Mouse (Mus musculus): ENCODE measurements around the gene Ppp1r37.

Ppp1r37 gene

GRCm38 (mm10) chr7:19572926-19573775 is 10.3 kb upstream of the Ppp1r37 start:
- DNase-seq (ENCODE audit: low read depth): peak; percentile 92

- no peak for DNase-seq (ENCODE audit: low read depth)
Measured at GRCm38 (mm10) chr7:19569647-19570046, 6.8 kb upstream of the Ppp1r37 start.

- no peak for DNase-seq (ENCODE audit: low read depth)
Measured at GRCm38 (mm10) chr7:19567426-19567825, 4.5 kb upstream of the Ppp1r37 start.

DNA sequence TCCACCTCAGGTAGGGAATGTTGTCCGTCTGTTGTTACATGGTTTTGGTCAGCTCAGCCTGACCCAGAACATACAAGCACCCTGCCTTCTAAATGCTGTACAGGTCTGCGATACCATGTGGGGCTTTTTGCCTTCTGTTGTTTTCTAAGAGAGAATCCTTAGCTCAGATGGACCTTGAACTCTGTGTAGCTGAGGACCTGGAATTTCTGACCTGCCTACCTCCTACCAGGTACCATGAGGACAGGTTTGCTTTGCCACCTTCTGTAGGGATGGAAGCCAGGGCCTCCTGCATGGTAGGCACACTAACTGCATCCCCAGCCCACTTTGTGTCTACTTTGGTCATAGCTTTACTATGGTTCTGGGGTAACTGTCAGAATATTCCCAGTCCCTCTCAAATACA is 2.9 kb upstream of the Ppp1r37 start:
- DNase-seq (ENCODE audit: low read depth): no peak

DNA sequence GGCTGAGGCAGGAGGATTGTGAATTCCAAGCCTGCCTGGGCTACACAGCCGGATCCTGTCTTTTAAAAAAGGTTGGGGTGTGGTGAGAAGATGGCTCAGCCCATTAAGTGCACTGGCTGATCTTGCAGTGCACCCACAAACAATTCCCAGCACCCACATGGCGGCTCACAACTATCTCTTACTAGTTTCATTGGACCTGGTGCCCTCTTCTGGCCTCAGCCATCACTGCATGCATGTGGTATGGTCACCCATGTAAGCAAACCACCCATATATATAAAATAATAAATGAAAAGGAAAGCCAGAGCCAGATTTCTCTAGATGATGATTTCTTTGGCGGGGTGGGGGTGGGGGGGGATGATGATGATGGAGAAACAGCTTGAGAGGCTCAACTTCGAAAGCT is 1.6 kb upstream of the Ppp1r37 start:
- no peak for DNase-seq (ENCODE audit: low read depth)

DNA sequence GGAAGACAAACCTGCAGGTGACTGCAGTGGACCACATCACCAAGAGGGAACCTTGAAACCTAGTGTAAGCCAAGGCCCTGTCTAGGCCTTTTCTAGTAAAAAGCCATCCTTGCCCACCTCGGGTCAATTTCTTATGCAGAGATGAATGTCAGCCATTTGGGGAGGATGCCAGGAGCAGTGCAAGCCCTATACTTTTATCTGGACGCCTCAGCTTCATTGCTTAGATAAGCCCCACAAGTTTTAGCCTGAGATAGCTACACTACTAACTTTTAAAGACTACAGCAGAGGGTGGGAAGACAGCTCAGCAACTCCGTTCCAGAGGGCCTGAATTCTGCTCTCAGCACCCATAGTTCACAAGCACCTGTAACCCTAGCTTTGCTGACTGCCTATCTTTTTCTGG is 1.0 kb upstream of the Ppp1r37 start:
- no peak for DNase-seq (ENCODE audit: low read depth)

- DNase-seq (ENCODE audit: low read depth): peak; percentile 96
Measured at GRCm38 (mm10) chr7:19561765-19562642, 872 bp downstream of the Ppp1r37 start.

GRCm38 (mm10) chr7:19561431-19561764 is 1.5 kb downstream of the Ppp1r37 start:
- DNase-seq (ENCODE audit: low read depth): no peak

DNA sequence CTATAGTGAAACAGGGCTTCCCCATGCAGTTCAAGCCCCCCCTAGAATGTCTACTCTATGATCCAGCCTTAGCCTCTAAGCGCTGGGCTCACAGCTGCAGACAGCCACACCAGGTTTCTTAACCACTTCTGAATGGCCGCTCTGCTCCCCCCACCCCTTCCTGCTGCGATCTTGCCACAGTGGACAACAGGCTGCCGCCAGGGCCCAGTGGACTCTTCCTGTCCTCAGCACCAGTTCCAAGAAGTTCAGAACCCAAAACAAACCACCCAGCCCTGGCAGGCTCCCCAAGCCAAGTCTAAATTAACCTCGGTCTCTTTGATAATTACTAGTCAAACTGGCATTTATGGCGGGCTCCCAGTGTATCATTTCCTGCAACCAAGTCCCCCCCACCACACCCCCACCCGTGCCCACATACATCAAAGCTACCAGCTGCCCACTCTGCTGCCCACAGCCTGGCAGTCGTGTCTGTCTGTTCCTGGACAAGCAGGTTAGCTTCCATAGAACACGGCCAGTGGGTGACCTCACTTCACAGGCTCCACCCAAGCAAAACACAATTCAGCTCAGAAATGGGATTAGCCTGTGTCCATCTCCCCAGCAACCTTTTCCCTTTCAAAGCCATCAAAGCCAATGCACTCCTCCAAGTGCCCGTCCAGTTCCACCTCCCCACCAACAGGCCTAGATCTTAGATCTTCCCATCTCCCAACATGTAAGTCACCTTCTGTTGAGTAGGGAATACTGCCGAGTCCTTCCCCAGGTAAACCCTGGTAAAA is 2.2 kb downstream of the Ppp1r37 start:
- DNase-seq (ENCODE audit: low read depth): no peak

DNA sequence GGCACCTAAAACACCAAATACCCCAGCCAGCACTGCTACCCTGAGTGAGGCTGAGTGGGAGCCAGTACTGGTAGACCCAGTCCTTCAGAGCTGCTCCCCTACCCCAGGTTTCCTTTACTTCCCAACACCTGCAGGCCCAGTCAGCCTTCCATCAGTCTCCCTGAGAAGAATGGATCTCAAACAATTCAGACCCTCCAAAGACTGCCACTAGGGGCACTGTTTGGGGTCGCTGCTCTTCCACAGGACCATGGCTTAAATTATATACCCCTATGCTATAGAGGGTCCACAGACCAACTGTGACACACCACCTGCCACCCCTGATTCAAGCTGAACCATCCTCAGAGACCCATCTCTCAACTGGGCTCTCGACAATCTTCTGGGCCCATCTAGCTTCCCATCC is 3.9 kb downstream of the Ppp1r37 start:
- DNase-seq (ENCODE audit: low read depth): peak; percentile 62

- no peak for DNase-seq (ENCODE audit: low read depth)
Measured at GRCm38 (mm10) chr7:19557982-19558900, 4.6 kb downstream of the Ppp1r37 start.

GRCm38 (mm10) chr7:19557086-19557485 is 5.8 kb downstream of the Ppp1r37 start:
- no peak for DNase-seq (ENCODE audit: low read depth)

DNA sequence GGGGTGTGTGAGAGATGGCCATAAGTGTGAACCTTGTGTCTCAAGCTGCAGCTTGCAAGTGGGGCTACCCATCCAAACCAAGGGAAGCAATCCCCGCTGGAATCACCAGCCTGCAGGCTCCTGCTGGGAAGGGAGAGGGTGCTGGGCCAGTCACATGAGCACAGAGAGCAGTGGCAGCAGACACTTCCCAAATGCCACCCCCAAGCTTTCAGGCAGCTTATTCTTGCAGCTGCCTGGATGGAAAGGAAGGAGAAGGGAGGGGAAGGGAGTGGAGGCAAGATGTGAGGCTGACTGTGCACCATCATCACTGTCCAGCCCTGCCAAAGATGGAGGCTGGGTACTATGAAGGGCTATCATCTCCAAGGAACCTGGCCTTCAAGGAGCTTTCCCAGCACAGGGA is 8.7 kb downstream of the Ppp1r37 start:
- no peak for DNase-seq (ENCODE audit: low read depth)

DNA sequence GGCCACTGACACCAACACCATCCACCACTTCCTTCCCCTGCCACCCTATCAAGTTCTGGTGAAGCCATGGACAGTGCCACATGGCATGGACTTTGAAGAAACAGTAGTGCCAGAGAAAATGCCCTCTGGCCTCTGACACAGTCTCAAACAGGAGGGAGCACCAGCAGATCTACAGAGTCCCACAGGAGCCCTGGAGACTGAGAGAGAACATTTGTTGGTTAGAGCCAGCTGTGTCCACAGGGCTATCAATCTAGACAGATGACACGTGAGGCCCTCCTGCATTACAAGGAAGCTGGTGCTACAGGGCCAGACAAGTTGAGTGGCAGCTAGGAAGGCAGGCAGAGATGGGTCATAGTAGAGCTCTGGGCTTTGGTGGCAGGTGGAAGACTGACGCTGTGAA is 10.4 kb downstream of the Ppp1r37 start:
- DNase-seq (ENCODE audit: low read depth): no peak

DNA sequence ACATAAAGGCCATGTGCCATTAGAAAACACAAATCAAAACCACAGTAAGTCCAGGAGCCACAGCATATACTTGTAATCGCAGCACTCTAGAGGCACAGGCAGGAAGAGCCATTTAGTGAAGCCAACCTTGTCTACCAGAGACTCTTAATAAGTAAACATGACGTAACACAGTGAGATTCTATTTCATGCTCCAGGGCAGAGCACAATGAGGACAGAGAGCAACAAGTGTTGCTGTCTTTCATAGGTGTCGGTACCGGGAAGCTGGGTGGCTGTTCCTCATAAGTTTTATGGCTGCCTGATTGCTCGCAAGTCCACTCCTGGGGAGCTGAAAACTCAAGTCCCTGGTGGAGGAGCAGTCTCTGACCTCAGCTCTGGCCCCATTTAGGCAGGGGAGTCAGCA is 11.2 kb downstream of the Ppp1r37 start:
- DNase-seq (ENCODE audit: low read depth): no peak

DNA sequence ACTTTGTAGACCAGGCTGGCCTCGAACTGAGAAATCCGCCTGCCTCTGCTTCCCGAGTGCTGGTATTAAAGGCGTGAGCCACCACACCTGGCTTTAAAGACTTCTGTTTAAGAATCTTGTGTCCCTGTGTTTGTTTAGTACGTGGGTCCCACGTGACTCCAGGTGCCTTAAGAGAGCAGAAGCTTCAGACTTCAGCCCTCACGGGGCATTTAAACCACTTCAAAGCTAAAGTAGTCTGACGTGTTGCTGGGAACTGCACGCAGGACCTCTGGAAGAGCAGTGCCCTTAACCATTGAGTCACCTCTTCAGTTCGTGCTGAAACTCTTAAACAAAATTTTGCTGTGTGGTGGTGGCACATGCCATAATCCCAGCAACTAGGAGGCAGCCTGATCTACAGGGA is 13.5 kb downstream of the Ppp1r37 start:
- DNase-seq (ENCODE audit: low read depth): no peak

GRCm38 (mm10) chr7:19547344-19547969 is 15.4 kb downstream of the Ppp1r37 start:
- DNase-seq (ENCODE audit: low read depth): no peak

DNA sequence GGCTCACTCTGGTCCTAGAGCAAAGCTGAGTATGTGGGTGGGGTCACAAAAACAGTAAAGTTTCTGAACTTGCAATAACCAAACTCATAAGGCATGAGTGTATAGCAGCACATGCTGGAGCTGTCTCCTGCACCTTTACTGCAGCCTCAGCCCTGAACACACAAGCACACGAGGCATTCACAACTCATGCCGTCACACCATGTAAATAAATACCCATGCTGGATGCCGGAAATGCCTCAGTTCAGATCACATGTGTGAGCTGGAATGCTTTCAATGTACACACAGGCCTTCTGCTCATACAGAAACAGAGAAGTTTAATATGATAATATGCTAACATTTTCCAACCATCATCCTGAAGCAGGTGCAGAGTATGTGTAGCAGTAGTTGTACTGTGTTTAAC is 16.9 kb downstream of the Ppp1r37 start:
- no peak for DNase-seq (ENCODE audit: low read depth)

DNA sequence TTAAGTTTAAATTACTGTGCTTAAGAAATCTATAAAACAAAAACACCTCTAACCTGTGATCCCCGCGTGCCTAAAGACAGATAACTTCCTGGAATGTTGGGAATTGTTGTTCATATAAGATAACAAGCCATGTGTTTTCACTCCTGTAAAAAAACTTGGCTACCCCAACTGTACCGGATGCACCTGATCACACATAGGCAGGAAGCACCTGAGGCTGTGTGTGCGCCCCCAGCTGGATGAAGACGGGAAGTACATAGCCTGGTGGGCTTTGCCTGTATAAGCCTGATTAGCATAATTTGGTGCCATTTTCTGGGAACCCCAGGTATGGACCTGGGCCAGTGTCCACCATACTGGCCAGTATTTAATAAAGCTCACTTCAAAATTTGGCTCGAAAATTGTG is 19.3 kb downstream of the Ppp1r37 start:
- peak; percentile 71 for DNase-seq (ENCODE audit: low read depth)

DNA sequence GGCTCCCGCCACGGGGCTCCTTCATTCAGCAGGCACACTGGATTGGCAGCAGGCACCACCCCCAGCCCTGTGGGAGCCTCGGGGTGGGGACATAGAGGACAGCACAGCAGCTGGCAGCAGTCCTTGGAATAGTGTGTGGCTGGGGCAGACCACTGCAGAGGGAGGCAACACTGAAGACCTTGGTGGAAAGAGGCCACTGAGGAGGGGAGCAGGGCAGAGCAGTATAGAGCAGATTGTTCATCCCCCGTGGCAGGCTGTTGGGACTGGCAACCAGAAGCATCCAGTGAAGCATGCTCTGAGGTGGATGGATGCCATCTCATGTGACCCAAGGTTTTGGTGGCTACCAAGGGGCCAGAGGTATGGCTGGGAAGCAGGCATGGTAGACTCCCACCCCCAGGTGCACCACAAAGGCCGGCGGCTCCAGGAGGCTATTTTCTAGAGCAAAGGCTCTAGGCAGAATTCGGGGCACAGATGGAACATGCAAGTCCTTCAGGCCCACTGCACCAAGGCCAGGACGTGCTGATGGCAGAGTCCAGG is 20.7 kb downstream of the Ppp1r37 start:
- no peak for DNase-seq (ENCODE audit: low read depth)

DNA sequence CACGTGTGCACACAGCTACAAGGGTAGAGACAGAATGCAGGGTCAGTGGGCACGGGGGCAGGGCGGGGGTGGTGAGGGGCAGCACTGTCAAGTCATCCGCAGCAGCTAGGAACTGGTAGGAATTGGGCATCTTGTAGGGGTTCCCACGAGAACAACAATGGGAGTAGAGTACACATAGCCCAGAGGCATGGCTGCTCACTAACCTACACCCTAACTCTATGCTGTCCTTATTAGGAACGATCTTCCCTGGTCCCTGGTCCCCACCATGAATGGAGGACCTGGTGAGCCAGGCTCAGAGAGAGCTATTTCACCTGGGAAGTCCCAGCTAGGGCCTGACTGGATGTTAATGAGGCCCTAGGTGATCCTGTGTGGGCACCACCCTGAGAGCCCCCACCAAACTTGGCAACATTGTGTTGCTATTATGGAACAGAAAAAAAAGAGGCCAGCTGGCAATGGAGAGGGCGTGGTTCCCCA is 21.2 kb downstream of the Ppp1r37 start:
- DNase-seq (ENCODE audit: low read depth): no peak

Measured in naive thymus-derived CD4-positive, alpha-beta T cell, adult 2 months (primary cell).